Mouse (Mus musculus) adrenal gland, adult 8-10 months (tissue): ENCODE measurements at regions not wholly inside any gene's neighbourhood (a gene's known extent, or its start where the extent isn't known, plus 50 kb on each side); places are given as distances from the start of the nearest gene placed in this dataset.

Source experiments
- DNase-seq: peaks from one replicate; pipeline ENCODE4 v3.0.0; 2022

DNA sequence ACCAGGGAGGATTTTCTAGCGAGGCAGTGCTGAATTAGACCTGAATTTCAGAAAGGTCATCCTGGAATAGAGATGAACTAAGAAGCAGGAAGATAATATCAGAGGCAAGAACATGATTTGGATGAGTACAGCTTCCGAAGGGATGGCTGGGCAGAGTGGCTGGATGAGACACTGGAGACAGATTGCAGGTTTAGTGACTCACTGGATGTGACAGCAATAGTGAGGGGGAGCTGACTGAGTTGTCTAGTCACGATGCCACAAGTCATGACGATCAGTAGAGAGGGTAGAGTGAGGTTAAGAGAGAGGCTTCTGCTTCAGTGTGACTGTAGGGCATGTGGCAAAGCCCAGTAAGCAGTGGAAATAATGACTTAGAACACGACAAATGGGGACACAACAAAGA is 181.3 kb upstream of the Npy start:
- no peak for DNase-seq

DNA sequence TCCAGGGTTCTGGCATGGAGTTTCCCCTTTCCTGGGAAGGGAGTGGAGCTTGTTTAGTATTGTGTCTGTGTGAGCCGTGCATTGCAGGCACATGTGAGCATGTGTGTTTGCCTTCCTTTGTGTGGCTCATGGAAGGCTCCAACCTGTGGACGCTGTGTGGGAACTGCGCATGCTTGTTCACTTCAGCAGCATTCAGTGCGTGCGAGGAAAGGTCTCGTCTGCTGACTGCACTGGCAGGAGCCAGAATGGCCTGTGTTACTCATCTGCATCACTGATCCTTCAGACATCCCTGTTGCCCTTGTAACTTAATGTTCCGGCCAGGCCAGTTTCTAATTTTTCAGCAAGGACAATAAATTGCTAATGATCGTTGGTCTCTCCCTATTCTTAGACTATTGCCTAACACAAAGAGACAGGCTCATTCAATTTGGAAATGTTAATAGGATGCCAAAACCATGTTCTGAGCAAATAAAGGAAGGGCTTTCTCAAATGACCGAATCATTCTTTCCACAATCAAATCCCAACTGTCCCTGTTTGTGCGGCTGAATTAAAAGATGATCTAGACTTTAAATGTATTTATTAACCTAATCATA is 167.9 kb upstream of the Npy start:
- peak; percentile 25 for DNase-seq

DNA sequence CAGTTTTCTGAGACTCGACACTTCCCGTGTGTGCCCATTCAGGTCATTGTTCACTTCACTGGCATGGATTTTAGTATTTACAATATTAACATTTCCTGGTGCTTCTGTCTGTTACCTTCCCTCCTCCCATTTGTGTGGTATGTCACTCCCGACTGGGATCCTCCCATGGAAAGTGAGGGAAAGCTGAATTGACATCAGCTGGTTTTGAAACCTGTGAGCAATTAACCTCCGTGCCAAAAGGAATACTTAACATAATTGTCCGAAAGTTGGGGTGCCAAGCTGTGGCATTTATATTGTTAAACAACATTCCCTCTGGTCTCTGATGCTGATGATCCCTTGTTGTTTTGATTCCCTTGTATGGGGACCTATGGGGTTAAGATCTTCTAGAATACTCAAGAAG is 167.3 kb upstream of the Npy start:
- DNase-seq: no peak

DNA sequence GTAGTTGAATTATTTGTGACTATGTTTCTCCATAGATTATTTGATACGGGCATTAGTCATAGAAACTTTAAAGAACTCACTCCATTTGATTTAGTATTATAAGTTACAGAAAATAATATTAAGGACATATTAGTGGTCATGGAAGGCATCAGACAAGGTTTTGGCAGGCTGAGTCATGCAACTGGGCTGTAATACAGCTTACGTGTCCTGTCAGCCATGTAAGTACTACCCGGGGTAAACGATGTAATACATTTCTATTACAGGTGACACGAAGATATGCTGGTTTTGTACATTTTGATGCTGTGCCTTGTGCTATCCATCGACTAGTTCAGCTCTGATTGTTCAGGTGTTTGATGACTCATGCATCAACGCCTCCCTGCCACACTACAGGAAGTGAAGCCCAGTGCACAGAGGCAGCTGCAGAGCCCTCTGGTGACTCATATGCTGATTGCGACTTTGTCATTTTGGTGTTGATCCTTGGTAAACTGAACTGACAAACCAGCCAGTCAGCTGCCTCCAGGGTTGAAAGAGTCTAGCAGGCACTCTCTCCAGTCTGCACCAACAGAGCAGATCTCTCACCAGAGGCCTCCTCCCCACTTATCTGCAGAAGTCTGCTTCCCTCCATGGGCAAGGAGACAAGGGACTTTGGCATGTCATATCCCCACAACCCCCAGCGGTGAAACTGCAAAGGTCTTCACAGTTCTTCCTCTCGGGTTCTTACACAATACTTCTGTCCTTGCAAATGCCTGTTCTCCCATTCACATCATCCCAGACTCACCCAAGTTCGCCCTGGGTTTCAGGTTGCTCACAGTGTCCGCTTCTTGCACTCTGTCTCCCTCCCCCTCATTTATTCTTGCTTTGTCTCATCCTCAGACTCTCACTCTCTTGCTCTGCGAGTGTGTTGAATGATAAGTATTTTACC is 165.9 kb upstream of the Npy start:
- peak; percentile 30 for DNase-seq

DNA sequence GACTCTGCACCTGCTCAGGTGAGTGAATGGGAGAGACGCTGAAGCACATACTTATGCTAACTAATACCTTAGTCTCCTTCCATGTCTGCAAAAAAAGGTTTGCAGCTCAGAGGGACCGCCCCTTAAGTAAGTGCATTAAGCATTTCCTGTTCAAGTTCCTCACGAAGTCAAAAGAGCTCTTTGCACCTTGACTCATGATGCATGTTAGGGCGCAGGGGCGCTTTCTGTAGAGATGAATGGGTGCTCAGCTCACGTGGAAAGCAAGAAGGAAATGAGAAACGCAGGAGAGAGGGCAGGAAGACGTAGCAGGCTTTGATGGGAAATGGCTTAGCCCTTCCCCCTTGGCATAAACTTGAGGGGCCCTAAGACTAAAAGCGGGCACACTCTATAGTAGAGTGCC is 164.5 kb upstream of the Npy start:
- DNase-seq: no peak

DNA sequence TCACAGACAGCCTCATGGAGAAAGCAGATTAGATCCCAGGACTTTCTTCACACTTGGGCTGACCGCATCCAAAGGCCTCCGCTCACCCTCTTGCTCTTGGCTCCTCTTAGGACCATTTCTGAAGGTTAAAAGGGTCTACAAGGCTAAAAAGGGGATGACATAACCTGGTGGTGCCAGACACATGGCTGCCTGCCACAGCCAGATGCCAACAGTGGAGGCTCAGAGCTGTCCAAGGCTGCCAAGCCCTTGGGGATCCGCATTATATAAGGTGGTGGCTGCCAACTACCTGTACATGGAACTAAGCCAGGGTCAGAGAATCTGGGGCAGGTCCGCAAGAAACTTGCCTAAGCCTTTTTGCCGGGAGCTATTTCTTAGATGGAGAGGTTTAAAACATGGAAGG is 151.5 kb upstream of the Npy start:
- DNase-seq: no peak

DNA sequence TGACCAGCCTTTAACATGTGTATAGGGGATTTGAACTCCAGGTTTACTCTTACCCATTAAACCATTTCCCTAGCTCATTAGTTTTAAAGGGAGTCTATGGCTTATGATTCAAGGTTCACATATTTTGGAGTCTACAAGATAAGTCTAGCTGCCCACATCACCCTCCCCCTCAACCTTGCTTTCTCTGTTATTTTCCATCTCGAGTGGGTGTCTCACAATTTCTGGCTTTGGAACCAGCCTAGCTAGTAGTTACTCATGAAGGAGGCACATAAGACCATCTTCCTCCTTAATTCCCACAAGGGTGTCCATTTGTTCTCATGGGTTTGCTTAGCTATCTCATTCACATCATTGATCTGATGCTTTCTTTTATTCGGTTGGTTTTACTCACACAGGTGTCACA is 150.6 kb upstream of the Npy start:
- no peak for DNase-seq

DNA sequence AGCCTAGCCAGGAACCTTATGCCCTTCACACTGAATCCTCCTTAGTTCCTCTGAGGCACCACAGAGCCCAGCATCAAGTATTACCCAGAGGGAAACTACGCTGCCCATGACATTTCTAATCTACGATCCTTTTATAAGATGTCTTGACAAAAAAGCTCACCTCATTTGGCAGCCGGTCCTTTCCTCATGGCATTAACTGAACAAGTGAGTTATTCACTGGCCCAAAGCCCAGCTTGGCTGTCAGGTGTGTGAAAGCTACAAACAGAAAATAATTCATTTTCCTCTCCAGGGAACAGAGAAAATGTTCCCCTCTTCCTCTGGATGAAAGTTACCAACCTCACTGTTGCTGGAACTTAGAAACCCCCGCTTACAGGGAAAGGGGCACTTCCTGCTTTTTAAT is 135.7 kb upstream of the Npy start:
- no peak for DNase-seq

DNA sequence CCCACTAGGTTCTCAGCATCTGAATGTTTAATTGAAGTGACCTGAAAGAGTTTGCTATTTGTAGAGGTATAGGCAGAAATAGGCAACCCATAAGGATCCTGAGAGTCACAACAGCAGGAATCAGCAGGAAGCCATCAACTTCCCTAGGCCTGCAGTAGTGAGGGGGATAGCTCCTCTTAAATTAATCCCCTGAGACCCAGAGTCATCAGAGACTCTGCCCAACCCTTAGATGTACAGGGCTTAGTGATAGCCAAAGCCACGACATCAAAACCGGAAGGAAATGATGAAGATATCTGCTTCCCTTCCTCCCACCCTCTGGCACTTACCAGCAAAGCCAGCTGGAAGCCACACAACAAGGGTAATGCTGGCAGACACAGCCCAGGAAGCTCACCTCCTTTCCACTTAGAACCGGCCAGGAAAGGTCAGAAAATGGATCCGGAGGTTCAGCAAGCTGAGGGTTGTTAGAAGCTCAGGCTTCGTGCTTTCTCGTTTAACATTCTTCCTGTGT is 130.4 kb upstream of the Npy start:
- DNase-seq: no peak

DNA sequence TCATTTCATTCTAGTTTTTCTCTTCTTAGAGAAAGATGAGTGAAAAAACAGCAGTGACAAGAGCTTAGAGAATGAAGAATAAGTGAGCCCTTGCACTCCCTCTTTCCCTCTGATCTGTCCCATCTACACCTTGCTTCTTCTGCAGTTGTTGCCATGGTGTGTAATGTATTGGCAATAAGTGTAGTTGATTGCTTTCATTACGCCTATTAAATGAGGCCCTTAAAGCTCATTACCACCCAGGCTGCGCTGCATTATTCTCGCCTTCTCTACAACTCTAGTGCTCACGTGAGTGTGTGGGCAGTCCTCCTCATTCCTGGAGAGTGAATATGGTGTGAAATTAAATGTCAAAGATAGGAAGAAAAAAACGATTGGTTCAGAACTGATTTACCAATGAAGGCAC is 127.7 kb upstream of the Npy start:
- no peak for DNase-seq

DNA sequence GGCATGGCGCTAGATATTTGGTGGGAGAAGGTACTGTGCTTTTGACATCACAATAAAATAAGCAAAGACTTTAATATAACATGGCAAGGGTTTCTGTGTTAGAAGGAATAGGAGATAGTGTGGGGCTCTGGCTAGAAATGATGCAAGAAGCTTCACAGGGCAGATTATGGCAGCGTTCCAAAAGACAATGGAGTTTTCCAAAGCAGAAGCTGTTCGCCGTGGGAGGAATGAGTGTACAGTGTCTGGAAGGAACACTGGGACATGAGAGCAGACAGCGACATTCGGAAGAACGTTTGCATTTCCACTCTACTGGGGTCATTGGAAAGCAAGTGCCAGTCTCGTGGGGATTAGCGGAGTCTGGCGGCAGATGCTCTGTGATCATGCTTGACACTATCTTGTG is 125.5 kb upstream of the Npy start:
- DNase-seq: no peak

DNA sequence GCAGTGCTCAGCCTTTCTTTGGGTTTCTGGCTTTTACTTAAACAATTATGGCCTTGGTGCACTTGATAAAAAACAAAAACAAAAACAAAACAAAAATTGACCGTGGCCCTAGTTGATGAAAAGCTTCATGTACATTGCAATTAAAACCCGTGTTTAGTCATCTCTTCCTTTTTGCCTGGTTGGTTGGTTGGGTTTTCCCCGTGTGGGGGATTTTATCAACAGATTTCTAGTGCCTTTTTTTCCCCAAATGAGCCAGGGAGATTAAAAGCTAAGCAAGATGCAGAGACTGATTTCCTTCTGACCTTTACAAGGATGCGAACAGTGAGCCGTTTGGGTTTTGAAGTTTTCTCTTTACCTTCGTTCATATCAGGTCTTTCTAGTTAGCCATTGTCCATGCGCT is 121.1 kb upstream of the Npy start:
- DNase-seq: no peak

DNA sequence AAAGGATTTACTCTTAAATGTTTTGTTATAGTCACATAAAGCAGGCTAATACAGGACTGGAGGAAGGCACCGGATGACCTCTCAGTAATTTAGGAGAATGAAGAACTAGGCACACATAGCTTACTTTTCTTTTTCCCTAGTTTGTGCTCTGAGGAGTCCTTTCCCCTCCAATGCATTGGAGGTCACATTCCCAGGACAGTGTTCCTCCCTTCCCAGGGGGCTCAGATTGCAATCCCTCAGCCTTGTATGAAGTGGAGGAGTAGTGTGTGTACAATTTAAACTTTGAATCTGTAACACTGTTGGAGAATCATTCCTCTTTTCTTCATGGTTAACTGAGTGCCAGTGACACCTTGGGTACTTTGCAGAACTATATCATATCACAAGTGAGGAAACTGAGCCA is 109.5 kb upstream of the Npy start:
- DNase-seq: no peak

DNA sequence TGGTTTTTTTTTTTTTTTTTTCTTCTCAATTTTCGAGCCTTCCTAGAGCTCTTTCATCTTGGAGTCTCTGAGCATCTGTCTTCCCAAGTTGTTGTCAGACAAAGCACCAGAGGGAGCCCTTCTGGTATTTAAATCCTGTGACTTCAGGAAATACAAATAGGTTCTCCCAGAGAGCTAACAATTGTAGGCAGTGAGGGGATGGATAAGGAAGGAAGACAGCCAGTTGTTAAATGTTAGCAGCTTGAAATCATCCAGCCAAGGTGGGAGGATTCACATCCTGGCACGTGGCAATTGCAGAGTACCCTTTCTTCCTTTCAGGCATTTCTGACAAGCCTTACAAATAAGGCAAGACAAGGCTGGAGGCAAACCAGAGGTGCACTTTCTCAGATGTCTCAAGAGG is 106.0 kb upstream of the Npy start:
- DNase-seq: no peak

DNA sequence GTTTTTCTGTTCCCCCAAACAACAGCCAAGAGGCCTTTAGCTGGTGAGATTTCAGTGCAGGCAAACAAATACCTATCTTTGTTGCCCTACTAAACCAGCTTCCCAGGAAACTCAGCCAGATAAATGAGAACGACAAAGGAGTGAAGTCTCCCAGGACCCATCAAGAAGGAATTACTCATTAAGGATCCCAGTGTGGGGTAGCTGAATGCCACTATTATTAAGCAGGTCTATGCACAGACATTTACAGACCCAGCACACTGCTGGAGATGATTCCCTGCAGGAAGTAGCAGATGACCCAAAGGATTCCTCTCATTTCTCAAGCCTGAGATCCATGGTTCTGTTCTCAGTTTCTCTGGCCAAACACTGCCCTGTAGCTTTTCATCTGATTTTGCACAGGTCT is 105.6 kb upstream of the Npy start:
- no peak for DNase-seq

DNA sequence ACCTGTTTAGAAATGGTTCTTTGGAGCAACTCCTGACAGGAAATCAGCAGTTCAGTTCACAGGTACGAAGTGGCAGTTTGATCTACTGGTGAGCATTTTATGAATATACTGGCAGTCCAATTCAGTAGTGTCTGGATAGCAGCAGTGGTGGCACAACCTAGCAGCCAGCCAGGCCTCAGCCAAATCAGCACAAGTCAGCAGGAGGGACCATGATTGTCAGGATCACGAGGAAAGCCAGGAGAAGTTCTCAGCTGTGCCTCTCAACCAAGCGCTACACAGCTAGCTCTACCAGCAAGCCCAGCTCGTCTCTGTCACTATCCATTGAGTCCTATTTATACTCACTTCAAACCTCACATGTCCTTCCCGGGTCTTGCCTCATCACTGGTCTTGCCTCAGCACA is 89.3 kb upstream of the Npy start:
- peak; percentile 13 for DNase-seq

DNA sequence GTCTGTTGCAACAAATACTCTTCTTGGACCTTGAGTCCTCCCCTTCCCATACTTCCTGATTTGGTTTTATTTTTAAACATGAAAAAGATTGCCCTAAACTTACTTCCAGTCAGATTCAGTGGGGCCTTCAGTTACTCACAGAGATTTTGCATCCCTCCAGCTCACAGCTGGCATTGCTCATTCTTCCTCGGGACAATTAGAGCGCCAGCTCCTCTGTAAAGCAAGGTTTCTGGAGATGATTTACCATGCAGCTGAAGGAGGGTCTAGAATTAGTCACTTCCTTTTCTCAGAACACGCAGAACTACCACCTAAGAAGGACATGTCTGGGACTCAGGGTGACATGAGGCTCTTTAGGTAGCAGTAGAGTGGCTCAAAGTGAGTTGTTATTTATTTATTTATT is 79.4 kb upstream of the Npy start:
- no peak for DNase-seq

DNA sequence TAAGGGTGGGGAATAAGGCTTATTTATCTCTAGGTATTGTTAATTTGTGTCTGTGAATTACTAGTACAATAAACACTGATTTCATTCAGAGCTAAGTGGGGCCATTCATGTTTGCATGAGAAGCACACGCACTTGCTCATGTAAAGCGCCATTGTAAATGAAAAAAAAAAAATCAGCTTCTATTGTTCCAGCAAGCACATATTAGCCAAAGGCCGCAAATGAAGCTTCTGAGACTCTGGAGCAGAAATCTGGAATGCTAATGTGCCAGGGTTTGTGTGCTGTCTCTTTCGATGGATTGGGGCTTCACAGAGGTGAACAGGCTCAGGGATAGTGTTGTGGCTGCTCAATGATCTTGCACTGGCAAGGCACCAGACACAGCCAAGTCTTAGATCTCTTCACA is 77.2 kb upstream of the Npy start:
- DNase-seq: no peak

DNA sequence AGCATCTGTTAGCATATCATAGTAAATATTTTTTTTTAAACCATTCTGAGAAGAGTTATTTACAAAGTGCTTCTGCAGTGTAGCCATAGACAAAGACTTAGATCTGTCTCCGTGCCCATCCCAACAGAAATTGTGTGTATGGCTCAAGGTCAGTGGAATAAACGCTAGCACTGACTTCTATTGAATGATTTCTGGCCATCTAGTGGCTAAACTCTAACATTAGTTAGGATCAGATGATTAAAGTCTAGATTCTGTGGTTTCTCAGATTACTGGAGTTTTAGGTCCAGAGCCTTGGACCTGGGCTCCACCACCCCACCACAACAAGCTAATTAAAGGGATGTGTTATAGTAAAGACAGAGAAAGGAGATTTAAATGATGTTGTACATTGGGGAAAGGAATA is 72.0 kb upstream of the Npy start:
- no peak for DNase-seq

DNA sequence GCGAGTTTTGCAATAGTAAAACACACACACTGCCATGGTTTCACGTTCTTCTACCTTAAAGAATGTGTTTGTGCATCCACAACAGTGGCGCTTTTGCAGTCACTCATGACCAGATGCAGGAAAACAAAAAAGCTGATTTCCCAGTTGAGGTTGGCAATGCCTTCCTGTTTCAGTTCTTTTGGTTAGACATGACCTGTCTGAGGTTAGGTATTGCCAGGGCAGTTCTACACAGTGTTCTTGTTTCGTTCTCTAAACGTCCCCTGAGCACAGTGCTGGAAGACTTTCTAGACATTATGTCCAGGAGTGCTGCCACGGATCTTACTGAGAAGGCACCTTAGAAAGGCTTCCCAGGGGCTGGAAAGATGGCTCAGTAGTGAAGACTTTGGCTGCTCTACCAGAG is 62.9 kb upstream of the Npy start:
- DNase-seq: no peak

DNA sequence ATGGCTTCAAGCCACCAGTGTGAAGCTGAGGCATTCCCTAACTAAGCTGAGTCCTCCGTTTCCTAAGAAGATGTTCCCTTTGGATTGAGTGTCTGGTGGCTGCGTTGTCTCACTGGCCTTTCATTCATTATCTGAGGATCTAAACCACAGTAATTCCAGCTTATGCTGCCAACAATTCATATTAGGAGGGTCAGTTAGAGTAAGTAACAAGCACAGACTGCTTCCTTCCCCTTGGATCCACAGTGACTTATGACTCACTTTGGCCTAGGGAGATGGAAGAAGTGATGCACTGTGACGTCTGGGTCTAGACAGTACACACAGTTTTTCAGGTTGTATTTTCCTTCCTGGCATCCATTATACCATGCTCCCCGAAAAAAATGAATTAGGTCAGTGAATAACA is 57.8 kb upstream of the Npy start:
- no peak for DNase-seq

DNA sequence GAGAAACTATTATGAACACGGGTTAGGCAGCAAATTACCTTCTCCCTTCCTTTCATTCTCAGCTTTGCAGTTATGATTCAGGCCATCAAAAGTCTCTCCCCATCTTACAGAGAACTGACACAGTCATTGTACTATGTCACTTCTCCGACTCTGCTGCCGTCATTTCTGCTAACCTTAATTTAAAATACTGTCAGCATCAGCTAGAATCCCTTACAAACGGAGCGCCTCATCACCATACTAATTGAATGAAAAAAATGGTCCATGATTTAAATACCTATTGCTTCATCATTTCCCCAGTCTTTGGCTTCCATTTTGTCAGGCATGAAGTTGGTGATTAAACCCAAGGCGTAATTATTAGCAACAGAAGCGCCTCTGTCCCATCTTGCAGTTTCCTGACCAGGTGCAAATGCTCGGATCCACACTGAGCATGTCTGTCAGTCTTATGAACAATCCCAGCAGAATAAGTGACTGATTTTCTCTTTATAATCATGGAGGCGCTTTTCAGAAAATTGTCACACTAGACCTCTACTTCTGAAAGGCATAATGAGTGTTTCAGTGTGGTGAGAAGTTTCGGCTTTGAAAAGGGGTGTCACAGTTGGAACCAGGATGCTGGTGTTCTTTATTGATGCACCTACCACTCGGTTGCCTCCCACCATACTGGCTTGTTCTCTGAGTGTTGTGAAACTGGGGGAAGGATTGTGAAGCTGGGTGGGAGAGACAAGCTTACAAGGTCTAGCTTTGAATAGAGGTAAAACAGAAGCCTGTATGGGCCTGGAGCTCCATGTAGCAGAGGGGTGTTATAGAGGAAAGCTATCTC is 52.4 kb upstream of the Npy start:
- no peak for DNase-seq
